Mouse (Mus musculus) limb, embryonic 11.5 days (tissue): ENCODE data around the gene Itga3. TPM values are rescaled to one million over a fixed set of nuclear protein-coding genes. Genes with fewer than 3 reads are reported as not detected.

Experiments used
- ATAC-seq: fragments of 200-750 bp; cut with Nextera tagmentation; 2 replicates; pipeline ENCODE4 v1.8.0; 2017; ENCODE audit warnings: low read depth; ENCODE audit not compliant: insufficient number of reproducible peaks, low FRiP score, low TSS enrichment
- DNase-seq: peaks from one replicate; pipeline ENCODE4 v3.0.0-alpha.2; 2015; ENCODE audit warnings: low spot score
- H3K27ac ChIP-seq: fragments of 300-500 bp; sonication (generic); replicated peaks from 2 replicates; pipeline ENCODE4 v1.5.1; 2014; ENCODE audit warnings: low read depth, mild to moderate bottlenecking, low read length
- H3K27me3 ChIP-seq: fragments of 300-500 bp; sonication (generic); 2 replicates; pipeline ENCODE4 v1.6.1; 2014; ENCODE audit warnings: mild to moderate bottlenecking, low read length, mixed read lengths; ENCODE audit not compliant: control insufficient read depth, insufficient read depth
- H3K36me3 ChIP-seq: fragments of 300-500 bp; sonication (generic); 2 replicates; pipeline ENCODE4 v1.6.1; 2014; ENCODE audit warnings: mild to moderate bottlenecking, low read length, moderate library complexity, mixed read lengths; ENCODE audit not compliant: control insufficient read depth, insufficient read depth
- H3K4me1 ChIP-seq: fragments of 300-500 bp; sonication (generic); 2 replicates; pipeline ENCODE4 v1.6.1; 2014; ENCODE audit warnings: low read length, mixed read lengths; ENCODE audit not compliant: control insufficient read depth, insufficient read depth
- H3K4me2 ChIP-seq: fragments of 300-500 bp; sonication (generic); 2 replicates; pipeline ENCODE4 v1.6.1; 2014; ENCODE audit warnings: low read depth, mild to moderate bottlenecking, moderate library complexity; ENCODE audit not compliant: severe bottlenecking
- H3K4me3 ChIP-seq: fragments of 300-500 bp; sonication (generic); 2 replicates; pipeline ENCODE4 v1.5.1; 2014; ENCODE audit warnings: low read depth, low read length
- H3K9ac ChIP-seq: fragments of 300-500 bp; sonication (generic); 2 replicates; pipeline ENCODE4 v1.6.1; 2014; ENCODE audit warnings: mild to moderate bottlenecking, low read length
- H3K9me3 ChIP-seq: fragments of 300-500 bp; sonication (generic); 2 replicates; pipeline ENCODE4 v1.6.1; 2016; ENCODE audit warnings: low read length; ENCODE audit not compliant: control insufficient read depth
- WGBS: fragments of 180-500 bp; shearing (Covaris S2); extraction: QIAGEN DNeasy Blood & Tissue Kit; methylation state at CpG from one replicate; pipeline ENCODE4 v1.1.7; 2014; 5-methylcytosine and 5-hydroxymethylcytosine counted together
- polyA plus RNA-seq: library from polyadenylated mRNA; unstranded; fragments of >200 nt; fragmentation: Nextera tagmentation; extraction: Ambion mirVana; gene quantifications from 2 replicates; pipeline ENCODE4 v1.2.1, GENCODE M21; 2014

Itga3 gene
- polyA plus RNA-seq, 1 experiment from 2014 or later = 5.7 TPM

DNA sequence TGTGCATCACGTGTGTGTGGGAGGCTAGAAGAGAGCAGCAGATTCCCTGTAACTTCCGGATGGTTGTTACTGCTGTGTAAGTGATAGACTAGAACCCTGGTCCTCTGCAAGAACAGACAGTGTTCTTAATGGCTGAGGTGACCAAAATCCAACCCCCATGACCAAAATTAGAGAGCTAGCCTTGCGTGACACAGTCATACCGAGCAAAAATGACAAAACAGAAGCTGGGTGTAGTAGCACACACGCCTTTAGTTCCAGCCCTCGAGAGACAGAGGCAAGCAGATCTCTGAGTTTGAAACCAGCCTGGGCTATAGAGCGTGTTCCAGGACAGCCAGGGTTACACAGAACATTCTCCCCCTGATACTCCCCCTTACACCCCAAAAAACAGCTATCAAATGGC, 33.5 kb upstream of the Itga3 start:
- WGBS = 91% methylated on average over 7 of the region's 7 CpGs
- no peak overlapping the region for H3K4me3 ChIP-seq
- H3K27me3 ChIP-seq = peaks cover 6% of the 10 kb centered on the region; the same call in 1 of the 2 replicates
- H3K9ac ChIP-seq = no peak overlapping the region
- no peaks in the 10 kb centered on the region for H3K4me1 ChIP-seq
- H3K9me3 ChIP-seq = no peaks in the 10 kb centered on the region
- H3K4me2 ChIP-seq = no peak overlapping the region
- no peaks in the 10 kb centered on the region for H3K36me3 ChIP-seq
- DNase-seq (no peak), ATAC-seq (no peak)
- no peak overlapping the region for H3K27ac ChIP-seq

DNA sequence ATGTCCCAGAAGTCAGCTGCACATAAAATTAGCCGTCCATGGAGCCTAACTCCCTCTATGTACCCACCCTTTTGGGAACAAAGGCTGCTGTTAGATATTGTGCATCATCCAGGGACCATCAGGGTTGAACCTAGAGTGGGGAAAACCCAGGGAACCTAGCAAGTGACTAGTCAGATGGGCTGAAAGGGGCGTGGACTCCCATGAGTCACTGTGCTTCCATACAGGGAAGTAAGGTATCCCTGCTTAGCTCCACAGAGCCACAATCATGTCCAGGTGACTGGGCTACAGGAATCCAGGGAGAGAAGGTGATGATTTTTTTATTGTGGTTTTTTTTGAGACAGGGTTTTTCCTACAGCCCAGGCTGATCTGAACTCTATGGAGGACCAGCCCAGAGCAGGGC, 32.4 kb upstream of the Itga3 start:
- ATAC-seq = no peak
- H3K36me3 ChIP-seq = no peaks in the 10 kb centered on the region
- H3K27me3 ChIP-seq = peaks cover 6% of the 10 kb centered on the region; the same call in 1 of the 2 replicates
- no peak overlapping the region for H3K4me3 ChIP-seq
- no peak overlapping the region for H3K4me2 ChIP-seq
- no peak for DNase-seq
- no peaks in the 10 kb centered on the region for H3K4me1 ChIP-seq
- H3K27ac ChIP-seq = no peak overlapping the region
- WGBS = 83% methylated on average over 2 of the region's 2 CpGs
- no peaks in the 10 kb centered on the region for H3K9me3 ChIP-seq
- no peak overlapping the region for H3K9ac ChIP-seq

DNA sequence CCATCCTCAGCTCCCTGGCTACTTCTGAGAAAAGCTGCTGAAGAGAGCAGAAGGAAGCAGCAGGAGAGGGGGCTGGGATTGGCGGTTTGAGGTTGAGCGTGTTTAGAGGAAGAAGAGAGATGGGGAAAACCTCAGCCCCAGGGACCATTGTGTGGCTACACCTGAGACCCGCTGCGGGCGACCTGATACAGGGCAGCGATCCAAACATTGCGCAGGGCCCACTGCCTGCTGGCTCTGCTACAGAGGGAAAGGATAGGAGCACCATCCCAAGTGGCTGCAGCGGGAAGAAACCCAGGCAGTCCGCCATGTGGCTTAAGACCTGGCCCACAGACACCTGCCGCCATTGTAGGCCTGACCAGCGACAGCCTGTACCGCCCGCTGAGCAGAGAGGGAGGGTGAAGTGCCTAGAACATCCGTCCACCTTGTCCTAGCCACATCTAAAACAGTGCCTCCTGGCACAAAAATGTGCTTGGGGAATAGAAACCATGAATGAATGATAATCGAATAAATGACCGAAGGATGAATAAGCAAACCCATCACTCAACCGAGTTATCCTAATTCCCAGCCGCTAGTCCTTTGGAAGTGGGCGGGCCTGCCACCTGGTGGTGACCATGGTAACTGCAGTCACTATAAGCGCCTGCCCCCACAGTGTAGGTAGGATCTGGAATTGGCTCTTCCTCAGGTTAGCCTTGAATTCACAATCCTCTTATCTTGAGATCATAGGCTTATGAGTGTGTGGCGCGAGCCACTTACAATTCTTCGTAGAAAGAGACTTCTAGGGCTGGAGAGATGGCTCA, 30.0 kb upstream of the Itga3 start:
- Histone ChIP-seq H3K27ac (no peak overlapping the region), H3K9me3 (no peaks in the 10 kb centered on the region; the same call in 1 of the 2 replicates), H3K4me2 (no peak overlapping the region), H3K4me3 (no peak overlapping the region), H3K9ac (no peak overlapping the region), H3K27me3 (peaks cover 6% of the 10 kb centered on the region; the same call in 1 of the 2 replicates), H3K36me3 (no peaks in the 10 kb centered on the region), H3K4me1 (no peaks in the 10 kb centered on the region)
- DNase-seq = peak; percentile 89
- 36% methylated on average over 23 of the region's 23 CpGs for WGBS
- ATAC-seq = peak; percentile 57; the same call in 1 of the 2 replicates

DNA sequence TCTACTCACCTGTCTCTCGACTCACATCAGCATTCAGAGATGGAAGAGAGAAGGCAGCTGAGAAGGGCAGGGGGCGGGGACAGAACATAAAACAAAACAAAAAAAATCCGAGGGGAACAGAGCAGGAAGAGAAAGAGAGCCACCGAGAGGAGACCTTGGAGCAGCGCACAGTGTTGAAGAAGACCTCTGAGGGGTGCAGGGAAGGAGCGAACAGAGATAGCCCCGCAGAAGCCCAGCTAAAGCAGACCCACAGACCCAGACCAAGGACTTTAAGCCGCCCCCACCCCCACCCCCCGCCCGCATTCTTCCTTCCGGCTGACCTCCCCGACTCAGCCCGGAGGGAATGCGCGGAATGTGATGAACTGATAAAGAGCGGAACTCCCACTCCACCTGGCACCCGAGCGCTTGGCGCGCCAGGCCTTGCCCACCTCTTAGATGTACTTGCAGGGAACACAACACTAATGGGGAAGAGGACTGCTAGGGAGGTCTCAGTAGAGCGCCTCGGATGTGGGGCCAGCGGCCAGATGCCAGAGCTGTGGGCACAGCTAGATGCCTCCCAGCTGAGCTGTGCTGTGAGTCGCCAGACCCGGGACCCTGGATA, 28.8 kb upstream of the Itga3 start:
- Histone ChIP-seq H3K4me3 (no peak overlapping the region), H3K4me2 (peak overlapping the region; percentile 32; the same call in 1 of the 2 replicates), H3K27me3 (peaks cover 6% of the 10 kb centered on the region; the same call in 1 of the 2 replicates), H3K27ac (no peak overlapping the region), H3K4me1 (no peaks in the 10 kb centered on the region), H3K36me3 (no peaks in the 10 kb centered on the region), H3K9me3 (no peaks in the 10 kb centered on the region; the same call in 1 of the 2 replicates), H3K9ac (no peak overlapping the region)
- ATAC-seq = no peak
- WGBS = 5% methylated on average over 24 of the region's 25 CpGs
- no peak for DNase-seq

DNA sequence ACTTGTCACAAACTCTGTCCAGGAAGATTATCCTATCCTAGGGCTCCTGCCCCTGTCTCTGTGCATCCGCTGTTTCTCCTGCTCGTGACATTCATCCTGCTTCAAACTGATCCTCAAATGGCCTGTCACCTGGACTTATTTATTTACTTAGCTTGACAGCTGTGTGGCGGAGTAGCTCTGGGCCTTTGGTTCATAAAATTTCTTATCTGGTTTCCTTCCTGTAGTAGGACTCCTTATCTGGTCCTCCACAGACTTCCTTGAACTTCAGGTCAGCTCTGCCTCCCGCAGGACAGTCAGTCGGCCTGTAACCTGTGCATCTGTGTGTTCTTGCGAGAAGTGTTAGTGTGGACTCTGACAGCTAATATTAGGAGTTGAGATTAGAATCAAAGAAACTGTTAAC, 27.7 kb upstream of the Itga3 start:
- Histone ChIP-seq H3K4me2 (no peak overlapping the region), H3K4me1 (no peaks in the 10 kb centered on the region), H3K9ac (no peak overlapping the region), H3K27me3 (peaks cover 6% of the 10 kb centered on the region; the same call in 1 of the 2 replicates), H3K4me3 (no peak overlapping the region), H3K27ac (no peak overlapping the region), H3K36me3 (no peaks in the 10 kb centered on the region), H3K9me3 (no peaks in the 10 kb centered on the region; the same call in 1 of the 2 replicates)
- WGBS = 44% methylated on average over 6 of the region's 6 CpGs
- no peak for DNase-seq
- ATAC-seq = no peak

DNA sequence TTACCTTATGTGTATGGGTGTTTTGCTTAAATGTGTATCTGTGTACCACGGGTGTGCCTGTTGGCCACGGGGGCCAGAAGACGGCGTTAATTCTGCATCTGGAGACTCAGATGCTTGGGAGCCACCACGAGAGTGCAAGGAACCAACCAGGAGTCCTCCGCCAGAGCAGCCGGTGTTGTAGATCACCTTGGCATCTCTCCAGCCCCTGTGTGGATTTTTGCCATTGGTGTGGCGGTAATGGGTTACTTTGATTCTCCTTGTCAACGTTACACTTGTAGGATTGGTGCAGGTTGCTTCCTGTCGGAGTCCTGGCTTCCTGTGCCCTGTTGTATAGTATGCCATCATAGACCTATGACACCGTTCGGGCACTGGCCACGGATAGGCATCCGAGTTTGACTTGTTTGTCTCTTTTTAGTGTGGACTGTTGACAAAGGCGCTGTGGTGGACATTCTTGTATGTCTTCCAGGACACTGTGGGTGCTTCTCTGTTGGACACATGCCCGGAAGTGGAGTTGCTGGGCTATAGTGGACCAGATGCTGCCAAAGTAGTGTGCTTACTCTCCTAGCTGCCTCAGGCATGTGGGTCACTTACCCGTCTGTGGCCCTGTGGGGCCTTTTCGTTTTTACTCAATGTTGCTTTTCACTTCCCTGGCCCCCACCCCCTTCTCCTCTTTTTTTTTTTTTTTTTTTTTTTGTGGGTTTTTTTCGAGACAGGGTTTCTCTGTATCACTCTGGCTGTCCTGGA, 25.7 kb upstream of the Itga3 start:
- Histone ChIP-seq H3K4me3 (no peak overlapping the region), H3K36me3 (no peaks in the 10 kb centered on the region), H3K9me3 (no peaks in the 10 kb centered on the region; the same call in 1 of the 2 replicates), H3K4me2 (no peak overlapping the region), H3K27ac (no peak overlapping the region), H3K27me3 (peaks cover 6% of the 10 kb centered on the region; the same call in 1 of the 2 replicates), H3K9ac (no peak overlapping the region), H3K4me1 (no peaks in the 10 kb centered on the region)
- DNase-seq (no peak), ATAC-seq (no peak)
- WGBS = 94% methylated on average over 19 of the region's 19 CpGs

DNA sequence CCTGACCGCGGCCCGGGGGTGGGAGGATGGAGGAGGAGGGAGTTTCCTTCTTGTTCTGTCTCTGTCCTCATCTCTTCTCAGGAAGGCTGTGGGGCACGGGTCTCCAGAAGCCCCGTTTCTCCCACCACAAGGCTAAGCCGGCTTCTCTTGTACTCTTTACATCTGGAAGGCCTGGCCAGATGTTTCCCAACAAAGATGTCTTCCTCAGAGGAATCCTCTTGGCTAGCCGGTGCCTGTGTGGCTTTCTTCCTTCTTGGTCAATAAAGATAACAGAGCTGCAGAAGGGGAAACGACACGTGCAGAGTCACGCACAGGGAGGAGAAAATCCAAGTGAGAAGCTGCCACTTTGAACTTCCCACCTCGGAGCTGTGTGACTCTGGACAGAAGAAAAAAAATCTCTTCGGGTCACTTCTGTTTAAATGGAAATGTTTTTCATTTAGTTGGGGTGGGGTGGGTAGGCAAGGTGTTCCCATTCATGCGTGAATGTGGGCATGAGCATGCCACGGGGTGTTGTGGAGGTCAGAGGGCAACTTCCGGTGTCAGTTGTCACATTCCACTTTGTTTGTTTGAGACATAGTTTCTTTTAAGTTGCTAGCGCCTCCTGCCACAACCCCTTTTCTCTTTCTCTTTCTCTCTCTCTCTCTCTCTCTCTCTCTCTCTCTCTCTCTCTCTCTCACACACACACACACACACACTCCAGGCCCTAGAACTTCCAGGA, 24.6 kb upstream of the Itga3 start:
- no peak overlapping the region for H3K9ac ChIP-seq
- H3K27me3 ChIP-seq = peaks cover 4% of the 10 kb centered on the region; the same call in 1 of the 2 replicates
- no peak overlapping the region for H3K27ac ChIP-seq
- 30% methylated on average over 16 of the region's 16 CpGs for WGBS
- no peak overlapping the region for H3K4me3 ChIP-seq
- no peak for DNase-seq
- peaks cover 7% of the 10 kb centered on the region for H3K4me1 ChIP-seq
- no peaks in the 10 kb centered on the region; the same call in 1 of the 2 replicates for H3K9me3 ChIP-seq
- H3K4me2 ChIP-seq = no peak overlapping the region
- no peak for ATAC-seq
- no peaks in the 10 kb centered on the region for H3K36me3 ChIP-seq

DNA sequence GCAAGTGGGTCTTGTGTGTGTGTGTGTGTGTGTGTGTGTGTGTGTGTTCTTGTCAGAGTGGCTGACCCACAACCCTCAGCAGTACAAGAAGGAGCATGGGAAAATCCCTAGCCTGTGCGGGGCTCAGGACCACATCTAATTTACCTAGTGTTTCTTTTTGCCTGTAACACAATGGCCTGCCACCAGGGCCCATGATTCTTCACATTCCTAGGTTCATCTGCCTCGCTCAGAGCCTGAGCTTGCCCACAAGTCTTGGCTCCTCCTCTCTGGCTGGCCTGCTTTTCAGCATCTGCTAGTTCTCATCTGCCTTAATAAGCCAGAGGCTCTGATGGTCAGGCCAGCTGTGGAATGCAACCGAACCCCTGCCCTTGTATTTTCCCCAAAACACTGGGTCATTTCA, 23.8 kb upstream of the Itga3 start:
- no peaks in the 10 kb centered on the region for H3K36me3 ChIP-seq
- 34% methylated on average over 3 of the region's 3 CpGs for WGBS
- H3K4me2 ChIP-seq = no peak overlapping the region
- H3K27ac ChIP-seq = no peak overlapping the region
- ATAC-seq (no peak), DNase-seq (no peak)
- no peak overlapping the region for H3K9ac ChIP-seq
- no peaks in the 10 kb centered on the region for H3K27me3 ChIP-seq
- no peak overlapping the region for H3K4me3 ChIP-seq
- peaks cover 7% of the 10 kb centered on the region for H3K4me1 ChIP-seq
- no peaks in the 10 kb centered on the region; the same call in 1 of the 2 replicates for H3K9me3 ChIP-seq
